Mouse (Mus musculus): ENCODE data around the gene Vps53.

GRCm38 (mm10) chr11:76059971-76060370, 119.5 kb downstream of the Vps53 start:
- TF ChIP-seq CTCF (IDR thresholded peaks at IDR 0.05; ENCODE audit: insufficient read depth, low read length): no peak
- no peak for TF ChIP-seq POLR2A (IDR thresholded peaks at IDR 0.05; ENCODE audit: borderline replicate concordance, extremely low read depth, low read depth, low read length)

Data from lung, adult 2 months (tissue).